Mouse (Mus musculus): ENCODE results near the gene Mpi. TPM values are rescaled to one million over a fixed set of nuclear protein-coding genes. Genes with fewer than 3 reads are reported as not detected.
A peak's percentile ranks its signal among the peaks of the same experiment; 100 is the strongest.

Mpi gene
- 25.8 and 28.0 TPM in 2 replicates for polyA plus RNA-seq (2014; fragmentation: Nextera tagmentation; extraction: Ambion mirVana)

GRCm38 (mm10) chr9:57552139-57552887 is at the start of gene Mpi:
Mpi (minus strand) TSS chr9:57552763.
- WGBS = 3% methylated on average over 28 of the region's 28 CpGs
- H3K4me1 ChIP-seq (replicated peaks; ENCODE audit: control insufficient read depth, insufficient read depth, low read length) = peaks cover 16% of the 10 kb centered on the region; the same call in 1 of the 2 replicates

DNA sequence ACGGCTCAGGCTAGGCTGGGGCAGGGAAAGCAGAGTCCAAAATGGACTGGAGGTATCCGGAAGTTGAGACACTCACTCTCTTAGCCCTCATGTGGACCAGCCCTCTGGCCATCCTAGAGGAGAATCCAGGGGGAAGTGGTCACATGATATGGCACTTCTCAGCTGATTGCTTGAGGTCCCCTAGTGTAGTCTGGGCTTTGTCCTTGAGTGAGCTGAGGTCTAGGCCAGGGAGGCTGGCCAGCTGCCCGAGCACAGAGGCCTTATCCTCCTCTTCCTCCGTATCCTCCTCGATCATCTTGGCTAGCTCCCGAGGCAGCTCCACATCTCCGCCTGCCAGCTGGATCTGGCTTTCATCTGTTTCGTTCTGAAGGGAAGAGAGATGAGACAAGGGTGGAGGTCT is 49.5 kb upstream of the Mpi start:
- H3K4me2 ChIP-seq = no peak overlapping the region
- H3K4me3 ChIP-seq (ENCODE audit: low read depth, low read length) = no peak overlapping the region
- no peak for ATAC-seq (replicated peaks; ENCODE audit: low FRiP score)
- DNase-seq (ENCODE audit: low spot score) = no peak
- no peaks in the 10 kb centered on the region for H3K9me3 ChIP-seq (ENCODE audit: control insufficient read depth, low read length)
- no peaks in the 10 kb centered on the region for H3K36me3 ChIP-seq (ENCODE audit: control insufficient read depth, insufficient read depth, low read length)
- peaks cover 15% of the 10 kb centered on the region for H3K4me1 ChIP-seq (replicated peaks; ENCODE audit: control insufficient read depth, insufficient read depth, low read length)
- H3K27me3 ChIP-seq (replicated peaks; ENCODE audit: control insufficient read depth, insufficient read depth, low read length) = peaks cover 23% of the 10 kb centered on the region
- WGBS = 53% methylated on average over 8 of the region's 8 CpGs
- H3K9ac ChIP-seq (ENCODE audit: low read depth, low read length) = no peak overlapping the region
- no peak overlapping the region for H3K27ac ChIP-seq (ENCODE audit: low read depth, low read length)

More at GRCm38 (mm10) chr9:57552139-57552887, at the start of gene Mpi:
- Histone ChIP-seq H3K4me3 (ENCODE audit: low read depth, low read length) (peak within 1 kb of the TSS; percentile 66), H3K36me3 (ENCODE audit: control insufficient read depth, insufficient read depth, low read length) (peaks cover 14% of the 10 kb centered on the region), H3K4me2 (peak within 1 kb of the TSS; percentile 74), H3K9me3 (ENCODE audit: control insufficient read depth, low read length) (no peaks in the 10 kb centered on the region), H3K9ac (ENCODE audit: low read depth, low read length) (peak within 1 kb of the TSS; percentile 58), H3K27ac (ENCODE audit: low read depth, low read length) (no peak within 1 kb of the TSS), H3K27me3 (replicated peaks; ENCODE audit: control insufficient read depth, insufficient read depth, low read length) (no peaks in the 10 kb centered on the region)
- peak; percentile 47 for ATAC-seq (replicated peaks; ENCODE audit: low FRiP score)
- DNase-seq (ENCODE audit: low spot score) = peak; percentile 63

GRCm38 (mm10) chr9:57601353-57601706 is 48.8 kb upstream of the Mpi start:
- H3K4me2 ChIP-seq = no peak overlapping the region
- DNase-seq (ENCODE audit: low spot score) = no peak
- H3K27me3 ChIP-seq (replicated peaks; ENCODE audit: control insufficient read depth, insufficient read depth, low read length) = peaks cover 18% of the 10 kb centered on the region
- H3K4me3 ChIP-seq (ENCODE audit: low read depth, low read length) = no peak overlapping the region
- H3K36me3 ChIP-seq (ENCODE audit: control insufficient read depth, insufficient read depth, low read length) = no peaks in the 10 kb centered on the region
- WGBS = 64% methylated on average over 2 of the region's 2 CpGs
- peaks cover 15% of the 10 kb centered on the region for H3K4me1 ChIP-seq (replicated peaks; ENCODE audit: control insufficient read depth, insufficient read depth, low read length)
- H3K27ac ChIP-seq (ENCODE audit: low read depth, low read length) = no peak overlapping the region
- H3K9ac ChIP-seq (ENCODE audit: low read depth, low read length) = no peak overlapping the region
- H3K9me3 ChIP-seq (ENCODE audit: control insufficient read depth, low read length) = no peaks in the 10 kb centered on the region
- no peak for ATAC-seq (replicated peaks; ENCODE audit: low FRiP score)

DNA sequence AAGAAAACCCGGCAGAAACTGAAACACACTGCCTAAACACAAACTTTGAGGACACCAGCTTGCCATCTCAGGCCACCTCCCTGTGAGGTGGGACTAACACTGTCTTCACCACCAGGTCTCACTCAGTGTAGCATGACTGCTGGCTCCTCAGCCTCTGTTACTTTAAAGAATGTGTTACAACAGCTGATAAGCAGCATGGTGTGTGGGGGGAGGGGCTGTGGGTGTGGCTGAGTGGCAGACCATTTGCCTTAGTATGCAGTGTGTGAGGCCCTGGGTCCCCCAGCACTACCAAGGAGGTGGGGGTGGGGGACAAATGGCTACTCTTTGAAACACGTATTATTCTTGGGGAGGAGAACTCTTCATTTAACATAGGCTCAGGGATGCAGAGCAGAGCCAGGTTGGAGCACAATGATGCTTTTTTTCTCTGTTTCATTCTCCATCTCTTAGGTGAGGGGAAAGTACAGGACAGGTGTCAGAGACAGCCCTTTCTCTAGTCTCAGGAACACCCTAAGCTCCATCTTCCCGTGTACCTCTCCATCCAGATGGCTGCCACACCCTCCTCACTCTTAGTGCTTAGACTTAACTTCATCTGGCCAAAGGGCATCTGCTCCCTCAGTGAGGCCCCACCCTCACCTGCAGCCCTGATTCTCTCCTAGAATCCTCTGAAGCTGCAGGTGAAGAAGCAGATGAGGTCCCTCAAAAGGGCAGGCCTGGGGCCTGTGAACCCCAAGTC is 48.2 kb upstream of the Mpi start:
- WGBS = 10% methylated on average over 3 of the region's 3 CpGs
- Histone ChIP-seq H3K36me3 (ENCODE audit: control insufficient read depth, insufficient read depth, low read length) (no peaks in the 10 kb centered on the region), H3K9me3 (ENCODE audit: control insufficient read depth, low read length) (no peaks in the 10 kb centered on the region), H3K27ac (ENCODE audit: low read depth, low read length) (no peak overlapping the region), H3K9ac (ENCODE audit: low read depth, low read length) (no peak overlapping the region), H3K4me1 (replicated peaks; ENCODE audit: control insufficient read depth, insufficient read depth, low read length) (peaks cover 15% of the 10 kb centered on the region), H3K4me3 (ENCODE audit: low read depth, low read length) (no peak overlapping the region), H3K4me2 (no peak overlapping the region; the same call in 1 of the 2 replicates), H3K27me3 (replicated peaks; ENCODE audit: control insufficient read depth, insufficient read depth, low read length) (peaks cover 13% of the 10 kb centered on the region)
- DNase-seq (ENCODE audit: low spot score) = peak; percentile 65
- peak; percentile 79 for ATAC-seq (replicated peaks; ENCODE audit: low FRiP score)

DNA sequence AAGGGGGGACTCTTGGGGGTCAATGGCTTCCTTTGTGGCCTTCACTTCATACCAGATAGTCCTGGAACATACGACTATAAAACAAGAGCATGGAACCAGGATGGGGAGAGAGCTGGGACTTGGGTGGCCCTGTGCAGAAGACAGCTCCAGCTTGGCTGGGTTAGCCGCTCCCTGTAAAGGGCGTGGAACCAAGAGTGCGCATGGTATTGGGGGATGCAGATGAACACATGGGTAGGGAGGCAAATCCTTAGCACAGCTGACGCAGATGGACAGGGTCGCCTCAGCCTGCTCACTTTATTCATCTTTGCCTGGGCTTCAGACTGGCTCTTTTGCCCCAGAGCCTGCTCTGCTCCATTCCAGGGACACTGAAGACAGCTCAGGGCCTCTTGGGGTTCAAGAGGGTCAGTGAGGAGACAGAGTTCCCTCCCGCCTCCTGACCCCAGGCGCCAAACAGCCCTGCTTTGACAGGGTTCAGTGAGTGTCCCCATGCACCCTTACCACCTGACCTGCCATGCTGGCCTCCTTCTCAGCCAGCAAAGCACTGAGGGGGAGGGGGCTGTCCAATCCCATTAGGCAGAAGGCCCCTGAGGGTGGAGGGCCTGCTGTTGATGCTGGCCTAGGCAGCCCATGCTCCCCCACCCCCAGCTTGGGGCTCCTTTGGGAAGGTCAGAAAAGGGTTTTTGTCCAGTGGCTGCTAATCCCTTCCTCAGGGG is 46.4 kb upstream of the Mpi start:
- Histone ChIP-seq H3K4me2 (no peak overlapping the region), H3K9me3 (ENCODE audit: control insufficient read depth, low read length) (no peaks in the 10 kb centered on the region), H3K27ac (ENCODE audit: low read depth, low read length) (no peak overlapping the region), H3K4me1 (replicated peaks; ENCODE audit: control insufficient read depth, insufficient read depth, low read length) (peaks cover 15% of the 10 kb centered on the region), H3K27me3 (replicated peaks; ENCODE audit: control insufficient read depth, insufficient read depth, low read length) (peaks cover 5% of the 10 kb centered on the region; the same call in 1 of the 2 replicates), H3K9ac (ENCODE audit: low read depth, low read length) (no peak overlapping the region), H3K4me3 (ENCODE audit: low read depth, low read length) (no peak overlapping the region), H3K36me3 (ENCODE audit: control insufficient read depth, insufficient read depth, low read length) (0 out of 2 replicates have a peak, but pooled peaks cover 3% of the 10 kb centered on the region)
- 61% methylated on average over 8 of the region's 8 CpGs for WGBS
- ATAC-seq (replicated peaks; ENCODE audit: low FRiP score) (no peak), DNase-seq (ENCODE audit: low spot score) (no peak)

GRCm38 (mm10) chr9:57597929-57598382 is 45.4 kb upstream of the Mpi start:
- Histone ChIP-seq H3K9ac (ENCODE audit: low read depth, low read length) (no peak overlapping the region), H3K4me2 (no peak overlapping the region), H3K9me3 (ENCODE audit: control insufficient read depth, low read length) (no peaks in the 10 kb centered on the region), H3K27me3 (replicated peaks; ENCODE audit: control insufficient read depth, insufficient read depth, low read length) (peaks cover 2% of the 10 kb centered on the region; the same call in 1 of the 2 replicates), H3K27ac (ENCODE audit: low read depth, low read length) (no peak overlapping the region), H3K4me3 (ENCODE audit: low read depth, low read length) (no peak overlapping the region), H3K36me3 (ENCODE audit: control insufficient read depth, insufficient read depth, low read length) (0 out of 2 replicates have a peak, but pooled peaks cover 7% of the 10 kb centered on the region), H3K4me1 (replicated peaks; ENCODE audit: control insufficient read depth, insufficient read depth, low read length) (peaks cover 15% of the 10 kb centered on the region)
- 31% methylated on average over 4 of the region's 4 CpGs for WGBS
- ATAC-seq (replicated peaks; ENCODE audit: low FRiP score) = no peak
- no peak for DNase-seq (ENCODE audit: low spot score)

GRCm38 (mm10) chr9:57597265-57597664 is 44.7 kb upstream of the Mpi start:
- H3K4me1 ChIP-seq (replicated peaks; ENCODE audit: control insufficient read depth, insufficient read depth, low read length) = peaks cover 15% of the 10 kb centered on the region
- WGBS = 79% methylated on average over 8 of the region's 8 CpGs
- H3K27ac ChIP-seq (ENCODE audit: low read depth, low read length) = no peak overlapping the region

DNA sequence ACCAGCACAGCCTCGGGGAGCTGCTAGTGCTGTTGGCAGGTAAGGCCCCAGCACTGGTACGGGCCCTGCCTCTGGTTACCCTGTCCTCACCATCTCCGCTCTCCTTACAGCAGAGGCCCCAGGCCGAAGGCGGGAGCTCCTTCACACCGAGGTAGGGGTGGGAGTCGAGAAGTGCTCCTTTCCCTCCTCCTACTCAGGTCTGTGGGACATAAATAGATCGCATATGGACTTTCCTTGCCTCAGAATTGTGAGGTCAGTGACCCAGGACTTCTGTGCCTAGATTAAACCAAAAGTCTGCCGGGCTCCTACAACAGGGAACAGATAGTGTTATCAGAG is 41.6 kb upstream of the Mpi start:
- no peaks in the 10 kb centered on the region for H3K27me3 ChIP-seq (replicated peaks; ENCODE audit: control insufficient read depth, insufficient read depth, low read length)
- no peak overlapping the region for H3K27ac ChIP-seq (ENCODE audit: low read depth, low read length)
- WGBS = 64% methylated on average over 9 of the region's 9 CpGs
- no peak overlapping the region for H3K4me3 ChIP-seq (ENCODE audit: low read depth, low read length)
- DNase-seq (ENCODE audit: low spot score) (no peak), ATAC-seq (replicated peaks; ENCODE audit: low FRiP score) (no peak)
- no peak overlapping the region for H3K4me2 ChIP-seq
- no peak overlapping the region for H3K9ac ChIP-seq (ENCODE audit: low read depth, low read length)
- peaks cover under 1% of the 10 kb centered on the region for H3K4me1 ChIP-seq (replicated peaks; ENCODE audit: control insufficient read depth, insufficient read depth, low read length)
- no peaks in the 10 kb centered on the region for H3K9me3 ChIP-seq (ENCODE audit: control insufficient read depth, low read length)
- 0 out of 2 replicates have a peak, but pooled peaks cover 7% of the 10 kb centered on the region for H3K36me3 ChIP-seq (ENCODE audit: control insufficient read depth, insufficient read depth, low read length)

More at GRCm38 (mm10) chr9:57597265-57597664, 44.7 kb upstream of the Mpi start:
- Histone ChIP-seq H3K4me3 (ENCODE audit: low read depth, low read length) (no peak overlapping the region), H3K4me2 (no peak overlapping the region), H3K36me3 (ENCODE audit: control insufficient read depth, insufficient read depth, low read length) (0 out of 2 replicates have a peak, but pooled peaks cover 7% of the 10 kb centered on the region), H3K27me3 (replicated peaks; ENCODE audit: control insufficient read depth, insufficient read depth, low read length) (peaks cover 2% of the 10 kb centered on the region; the same call in 1 of the 2 replicates), H3K9me3 (ENCODE audit: control insufficient read depth, low read length) (no peaks in the 10 kb centered on the region), H3K9ac (ENCODE audit: low read depth, low read length) (no peak overlapping the region)
- DNase-seq (ENCODE audit: low spot score) (no peak), ATAC-seq (replicated peaks; ENCODE audit: low FRiP score) (no peak)
